Mouse (Mus musculus): Measurements from ENCODE around the gene Stk33. TPM values are rescaled to one million over a fixed set of nuclear protein-coding genes. Genes with fewer than 3 reads are reported as not detected.

The Stk33 gene
- not detected in 2 replicates for total RNA-seq (2014; fragmentation: Nextera tagmentation)
- 0.17 TPM in 1 of 2 replicates, not detected in the other for total RNA-seq (2017)
- polyA plus RNA-seq (2012), result not detected in 2 replicates

DNA sequence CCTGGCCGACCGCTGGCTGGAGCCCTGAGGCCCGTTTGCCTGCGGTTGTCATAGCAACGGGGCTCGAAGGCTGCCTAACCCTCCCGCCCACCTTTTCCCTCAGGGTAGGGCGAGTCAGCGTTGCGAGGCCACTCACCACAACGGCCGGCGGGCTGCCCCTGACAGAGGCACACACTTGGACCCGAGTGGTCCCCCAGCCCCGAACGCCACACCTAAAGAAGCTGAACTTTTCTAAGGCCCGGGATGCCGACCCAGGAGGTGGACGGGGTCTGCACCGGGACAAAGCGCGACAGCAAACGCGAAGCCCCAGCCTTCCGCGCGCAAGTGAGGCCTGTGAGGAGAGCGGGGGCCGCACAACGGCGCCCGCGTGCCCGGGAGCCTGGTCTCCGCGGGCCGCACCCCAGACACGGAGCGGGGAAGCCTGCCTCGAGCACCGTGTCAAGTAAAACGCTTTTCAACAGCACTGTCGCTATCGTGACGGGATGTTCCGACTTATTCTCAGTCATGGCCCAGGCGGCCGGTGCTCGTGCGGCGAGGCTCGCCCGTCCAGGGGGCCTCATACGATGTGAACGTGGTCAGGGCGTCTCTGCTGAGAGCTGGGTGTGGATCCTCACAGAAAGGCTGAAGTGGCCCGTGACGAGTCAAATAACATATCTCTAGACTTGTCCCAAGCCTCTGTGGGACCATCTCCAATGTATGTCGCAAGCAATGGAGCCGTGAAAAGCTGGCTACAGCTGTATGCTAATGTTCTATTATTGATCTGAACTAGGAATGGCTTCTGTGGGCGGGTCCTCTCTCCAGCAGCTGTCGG is at the start of gene Stk33:
TSS of gene Stk33 (minus strand) at position 301 of the 811 bp plus-strand sequence.
- DNase-seq (ENCODE audit: low spot score), result no peak
- Histone ChIP-seq H3K4me3 (ENCODE audit: low read depth, low read length) (no peak within 1 kb of the TSS), H3K36me3 (replicated peaks) (no peaks in the 10 kb centered on the region), H3K27me3 (ENCODE audit: insufficient read depth, low read length) (peaks cover 11% of the 10 kb centered on the region), H3K4me1 (ENCODE audit: insufficient read depth, low read depth, low read length) (no peaks in the 10 kb centered on the region), H3K9me3 (replicated peaks) (no peaks in the 10 kb centered on the region)
- ATAC-seq (ENCODE audit: extremely low read depth, insufficient number of reproducible peaks, low FRiP score, poor library complexity, severe bottlenecking), result no peak
- no peak for TF ChIP-seq GATA1 (IDR thresholded peaks at IDR 0.05; ENCODE audit: borderline replicate concordance, low read length)
- no peak for TF ChIP-seq CTCF (IDR thresholded peaks at IDR 0.05; ENCODE audit: low read depth, low read length)
- no peak for TF ChIP-seq GATA2 (IDR thresholded peaks at IDR 0.05; ENCODE audit: borderline replicate concordance, low read depth, low read length)
- TF ChIP-seq TAL1 (conservative IDR thresholded peaks at IDR 0.05; ENCODE audit: low read depth, low read length), result no peak
- no peak for TF ChIP-seq POLR2AphosphoS5 (IDR thresholded peaks at IDR 0.05; ENCODE audit: insufficient replicate concordance, low read depth, low read length)

DNA sequence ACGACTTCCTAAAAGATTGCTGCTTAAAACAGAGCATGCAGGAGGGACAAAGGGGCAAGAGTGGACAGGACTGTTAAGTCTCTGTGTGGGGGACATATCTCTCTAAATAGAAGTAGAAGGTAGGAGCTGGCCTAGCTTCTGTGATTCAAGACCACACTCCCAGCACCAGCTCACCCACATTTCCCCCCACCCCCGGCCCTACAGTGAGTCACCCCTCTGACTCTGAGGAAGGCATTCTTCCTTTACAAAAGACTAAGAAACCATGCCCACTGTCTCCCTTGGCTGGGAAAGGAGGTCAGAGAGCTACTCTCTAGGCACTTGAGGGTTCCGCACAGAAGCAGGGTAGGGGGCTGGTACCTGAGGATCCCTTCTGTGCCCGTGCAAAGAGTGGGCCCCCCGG is 45.3 kb upstream of the Stk33 start:
- ATAC-seq (ENCODE audit: extremely low read depth, insufficient number of reproducible peaks, low FRiP score, poor library complexity, severe bottlenecking) (no peak), DNase-seq (ENCODE audit: low spot score) (no peak)
- Histone ChIP-seq H3K4me3 (ENCODE audit: low read depth, low read length) (no peak overlapping the region), H3K36me3 (replicated peaks) (no peaks in the 10 kb centered on the region), H3K4me1 (ENCODE audit: insufficient read depth, low read depth, low read length) (no peaks in the 10 kb centered on the region), H3K27me3 (ENCODE audit: insufficient read depth, low read length) (peaks cover 24% of the 10 kb centered on the region), H3K9me3 (replicated peaks) (no peaks in the 10 kb centered on the region)
- TF ChIP-seq CTCF (IDR thresholded peaks at IDR 0.05; ENCODE audit: low read depth, low read length) (no peak), POLR2AphosphoS5 (IDR thresholded peaks at IDR 0.05; ENCODE audit: insufficient replicate concordance, low read depth, low read length) (no peak), GATA1 (IDR thresholded peaks at IDR 0.05; ENCODE audit: borderline replicate concordance, low read length) (no peak), TAL1 (conservative IDR thresholded peaks at IDR 0.05; ENCODE audit: low read depth, low read length) (no peak), GATA2 (IDR thresholded peaks at IDR 0.05; ENCODE audit: borderline replicate concordance, low read depth, low read length) (no peak)

DNA sequence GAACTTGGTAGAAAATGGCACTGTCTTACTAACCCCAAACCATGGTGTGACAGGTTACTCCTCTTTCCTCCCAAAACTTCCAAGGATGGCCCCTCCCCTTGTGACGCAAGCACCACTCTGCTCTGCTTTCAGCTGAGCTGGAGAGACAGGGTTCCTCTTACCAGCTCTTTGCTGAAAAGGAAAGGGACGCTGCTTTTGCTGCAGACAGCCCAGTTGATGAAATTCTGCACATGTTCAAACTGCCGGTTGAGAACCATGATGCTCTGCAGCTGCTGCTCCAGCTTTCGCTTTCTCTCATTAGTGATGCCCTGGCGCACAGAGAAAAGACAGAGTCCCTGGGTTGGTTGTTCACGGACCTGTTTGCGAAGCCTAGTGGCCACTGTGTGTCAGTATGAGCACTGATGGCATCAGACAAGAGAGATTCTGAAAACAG is 41.9 kb upstream of the Stk33 start:
- no peaks in the 10 kb centered on the region for H3K4me1 ChIP-seq (ENCODE audit: insufficient read depth, low read depth, low read length)
- H3K27me3 ChIP-seq (ENCODE audit: insufficient read depth, low read length), result peaks cover 22% of the 10 kb centered on the region
- no peaks in the 10 kb centered on the region for H3K9me3 ChIP-seq (replicated peaks)
- no peak overlapping the region for H3K4me3 ChIP-seq (ENCODE audit: low read depth, low read length)
- H3K36me3 ChIP-seq (replicated peaks), result no peaks in the 10 kb centered on the region
- no peak for DNase-seq (ENCODE audit: low spot score)
- no peak for ATAC-seq (ENCODE audit: extremely low read depth, insufficient number of reproducible peaks, low FRiP score, poor library complexity, severe bottlenecking)
- TF ChIP-seq GATA1 (IDR thresholded peaks at IDR 0.05; ENCODE audit: borderline replicate concordance, low read length), result no peak
- no peak for TF ChIP-seq GATA2 (IDR thresholded peaks at IDR 0.05; ENCODE audit: borderline replicate concordance, low read depth, low read length)
- no peak for TF ChIP-seq TAL1 (conservative IDR thresholded peaks at IDR 0.05; ENCODE audit: low read depth, low read length)
- TF ChIP-seq POLR2AphosphoS5 (IDR thresholded peaks at IDR 0.05; ENCODE audit: insufficient replicate concordance, low read depth, low read length), result no peak
- no peak for TF ChIP-seq CTCF (IDR thresholded peaks at IDR 0.05; ENCODE audit: low read depth, low read length)

DNA sequence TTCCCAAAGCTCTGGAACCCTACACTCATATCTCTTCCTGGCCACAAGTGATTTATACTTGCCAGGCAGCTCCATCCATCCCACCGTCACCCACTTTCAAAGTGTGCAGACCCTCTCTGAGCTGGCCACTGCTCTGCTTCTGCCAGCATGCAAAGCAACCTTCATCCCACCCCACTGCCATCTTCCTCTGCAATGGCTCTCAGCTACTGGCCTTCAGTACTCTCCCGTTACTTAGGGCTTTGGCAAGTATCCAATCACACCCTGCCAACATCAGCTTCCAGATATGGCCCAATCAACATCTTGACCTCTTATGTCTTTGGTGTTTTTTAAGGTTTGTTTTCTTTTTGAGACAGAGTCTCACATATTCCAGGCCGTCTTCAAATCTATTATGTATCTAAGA is 39.0 kb upstream of the Stk33 start:
- ATAC-seq (ENCODE audit: extremely low read depth, insufficient number of reproducible peaks, low FRiP score, poor library complexity, severe bottlenecking) (no peak), DNase-seq (ENCODE audit: low spot score) (no peak)
- no peaks in the 10 kb centered on the region for H3K9me3 ChIP-seq (replicated peaks)
- no peaks in the 10 kb centered on the region for H3K4me1 ChIP-seq (ENCODE audit: insufficient read depth, low read depth, low read length)
- no peaks in the 10 kb centered on the region for H3K36me3 ChIP-seq (replicated peaks)
- TF ChIP-seq POLR2AphosphoS5 (IDR thresholded peaks at IDR 0.05; ENCODE audit: insufficient replicate concordance, low read depth, low read length) (no peak), TAL1 (conservative IDR thresholded peaks at IDR 0.05; ENCODE audit: low read depth, low read length) (no peak), GATA1 (IDR thresholded peaks at IDR 0.05; ENCODE audit: borderline replicate concordance, low read length) (no peak), CTCF (IDR thresholded peaks at IDR 0.05; ENCODE audit: low read depth, low read length) (no peak), GATA2 (IDR thresholded peaks at IDR 0.05; ENCODE audit: borderline replicate concordance, low read depth, low read length) (no peak)
- no peak overlapping the region for H3K4me3 ChIP-seq (ENCODE audit: low read depth, low read length)
- peaks cover 15% of the 10 kb centered on the region; the same call in 1 of the 2 replicates for H3K27me3 ChIP-seq (ENCODE audit: insufficient read depth, low read length)

DNA sequence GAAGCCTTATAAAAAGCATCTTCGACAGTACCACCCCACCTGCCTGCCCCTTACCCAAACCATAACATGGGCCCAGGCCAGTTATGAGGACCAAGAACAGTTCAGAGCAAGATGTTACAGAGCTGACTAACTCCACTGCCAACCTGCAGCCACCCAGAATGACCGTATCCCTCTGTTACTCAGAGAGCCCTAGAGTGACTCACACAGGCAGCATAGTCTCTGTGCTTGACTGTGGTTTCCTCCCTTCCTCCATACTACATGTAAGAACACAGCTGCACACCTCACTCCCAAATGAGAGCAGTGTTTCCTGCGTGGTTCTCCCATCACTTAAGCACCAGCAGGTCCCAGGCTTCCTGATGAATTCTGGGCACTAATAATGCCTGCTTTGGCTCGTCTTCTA is 31.8 kb upstream of the Stk33 start:
- ATAC-seq (ENCODE audit: extremely low read depth, insufficient number of reproducible peaks, low FRiP score, poor library complexity, severe bottlenecking) (no peak), DNase-seq (ENCODE audit: low spot score) (no peak)
- Histone ChIP-seq H3K27me3 (ENCODE audit: insufficient read depth, low read length) (peaks cover 42% of the 10 kb centered on the region), H3K9me3 (replicated peaks) (no peaks in the 10 kb centered on the region), H3K4me1 (ENCODE audit: insufficient read depth, low read depth, low read length) (no peaks in the 10 kb centered on the region), H3K36me3 (replicated peaks) (no peaks in the 10 kb centered on the region), H3K4me3 (ENCODE audit: low read depth, low read length) (no peak overlapping the region)
- TF ChIP-seq POLR2AphosphoS5 (IDR thresholded peaks at IDR 0.05; ENCODE audit: insufficient replicate concordance, low read depth, low read length) (no peak), GATA2 (IDR thresholded peaks at IDR 0.05; ENCODE audit: borderline replicate concordance, low read depth, low read length) (no peak), GATA1 (IDR thresholded peaks at IDR 0.05; ENCODE audit: borderline replicate concordance, low read length) (no peak), TAL1 (conservative IDR thresholded peaks at IDR 0.05; ENCODE audit: low read depth, low read length) (no peak), CTCF (IDR thresholded peaks at IDR 0.05; ENCODE audit: low read depth, low read length) (no peak)

DNA sequence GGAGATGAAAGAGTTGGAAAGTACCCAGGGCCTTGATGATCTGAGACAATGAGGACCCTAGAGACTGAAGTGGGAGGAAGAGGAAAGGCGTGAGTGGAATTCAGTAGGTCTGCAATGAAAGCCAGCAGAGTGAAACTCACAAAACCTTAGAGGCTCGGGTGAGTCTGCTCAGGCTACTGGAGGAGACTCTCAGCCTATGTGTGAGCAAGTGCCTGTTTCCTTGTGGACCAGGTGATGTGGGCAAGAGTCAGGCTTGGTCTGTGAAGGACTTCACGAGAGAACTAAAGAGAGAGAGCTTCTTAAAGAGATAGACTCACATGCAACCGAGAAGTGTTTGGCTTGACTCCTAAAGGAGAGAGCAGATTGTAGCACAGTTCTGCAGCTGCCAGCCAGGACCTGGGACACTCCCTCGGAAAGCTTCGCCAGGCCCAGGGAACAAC is 29.4 kb upstream of the Stk33 start:
- Histone ChIP-seq H3K36me3 (replicated peaks) (no peaks in the 10 kb centered on the region), H3K4me3 (ENCODE audit: low read depth, low read length) (no peak overlapping the region), H3K27me3 (ENCODE audit: insufficient read depth, low read length) (peaks cover 43% of the 10 kb centered on the region), H3K4me1 (ENCODE audit: insufficient read depth, low read depth, low read length) (no peaks in the 10 kb centered on the region), H3K9me3 (replicated peaks) (no peaks in the 10 kb centered on the region)
- no peak for DNase-seq (ENCODE audit: low spot score)
- no peak for ATAC-seq (ENCODE audit: extremely low read depth, insufficient number of reproducible peaks, low FRiP score, poor library complexity, severe bottlenecking)
- TF ChIP-seq POLR2AphosphoS5 (IDR thresholded peaks at IDR 0.05; ENCODE audit: insufficient replicate concordance, low read depth, low read length) (no peak), GATA1 (IDR thresholded peaks at IDR 0.05; ENCODE audit: borderline replicate concordance, low read length) (no peak), CTCF (IDR thresholded peaks at IDR 0.05; ENCODE audit: low read depth, low read length) (no peak), TAL1 (conservative IDR thresholded peaks at IDR 0.05; ENCODE audit: low read depth, low read length) (no peak), GATA2 (IDR thresholded peaks at IDR 0.05; ENCODE audit: borderline replicate concordance, low read depth, low read length) (no peak)
